Mouse (Mus musculus): Measurements from ENCODE around the gene Zfp553. TPM values are rescaled to one million over a fixed set of nuclear protein-coding genes. Genes with fewer than 3 reads are reported as not detected.
"Not testable (repeated sequence)": the region's sequence is repeated elsewhere in the genome, so short reads cannot be mapped to it uniquely, and the experiment has no call there.

Gene Zfp553
- polyA plus RNA-seq, 1 experiment from 2014 or later: 45.2 TPM

DNA sequence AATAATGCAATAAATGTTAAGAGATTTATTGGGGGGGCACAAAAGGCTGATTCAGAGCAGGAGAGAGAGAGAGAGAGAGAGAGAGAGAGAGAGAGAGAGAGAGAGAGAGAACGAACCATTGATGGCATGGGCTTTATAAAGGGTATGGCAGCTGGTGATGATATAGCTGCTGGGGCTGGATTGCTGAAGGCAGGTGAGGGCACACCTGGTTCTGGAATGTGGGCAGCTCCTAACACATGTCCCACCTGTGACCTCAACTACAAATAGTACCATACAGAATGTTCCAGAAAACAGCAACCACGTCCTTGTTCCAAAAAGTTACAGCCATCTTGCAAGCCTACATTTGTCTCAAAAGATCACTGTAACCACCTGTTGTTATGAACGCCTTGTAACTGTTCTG is 1.5 kb upstream of the Zfp553 start:
- 43% methylated on average over 3 of the region's 3 CpGs for WGBS
- H3K27ac ChIP-seq (ENCODE audit: low read length): peak overlapping the region; percentile 99; the same call in 1 of the 2 replicates
- peak overlapping the region; percentile 98 for H3K4me3 ChIP-seq (ENCODE audit: low read length)
- no peak for ATAC-seq (ENCODE audit: low FRiP score, low TSS enrichment)
- H3K27me3 ChIP-seq (ENCODE audit: insufficient read depth, low read length): no peaks in the 10 kb centered on the region
- peaks cover 24% of the 10 kb centered on the region for H3K36me3 ChIP-seq (ENCODE audit: insufficient read depth, low read length)
- H3K9ac ChIP-seq (replicated peaks; ENCODE audit: low read length): peak overlapping the region; percentile 97
- H3K4me1 ChIP-seq (ENCODE audit: insufficient read depth, low read length): peaks cover 31% of the 10 kb centered on the region
- H3K4me2 ChIP-seq (replicated peaks; ENCODE audit: low read depth, low read length): peak overlapping the region; percentile 77
- H3K9me3 ChIP-seq (ENCODE audit: low read length): no peaks in the 10 kb centered on the region

DNA sequence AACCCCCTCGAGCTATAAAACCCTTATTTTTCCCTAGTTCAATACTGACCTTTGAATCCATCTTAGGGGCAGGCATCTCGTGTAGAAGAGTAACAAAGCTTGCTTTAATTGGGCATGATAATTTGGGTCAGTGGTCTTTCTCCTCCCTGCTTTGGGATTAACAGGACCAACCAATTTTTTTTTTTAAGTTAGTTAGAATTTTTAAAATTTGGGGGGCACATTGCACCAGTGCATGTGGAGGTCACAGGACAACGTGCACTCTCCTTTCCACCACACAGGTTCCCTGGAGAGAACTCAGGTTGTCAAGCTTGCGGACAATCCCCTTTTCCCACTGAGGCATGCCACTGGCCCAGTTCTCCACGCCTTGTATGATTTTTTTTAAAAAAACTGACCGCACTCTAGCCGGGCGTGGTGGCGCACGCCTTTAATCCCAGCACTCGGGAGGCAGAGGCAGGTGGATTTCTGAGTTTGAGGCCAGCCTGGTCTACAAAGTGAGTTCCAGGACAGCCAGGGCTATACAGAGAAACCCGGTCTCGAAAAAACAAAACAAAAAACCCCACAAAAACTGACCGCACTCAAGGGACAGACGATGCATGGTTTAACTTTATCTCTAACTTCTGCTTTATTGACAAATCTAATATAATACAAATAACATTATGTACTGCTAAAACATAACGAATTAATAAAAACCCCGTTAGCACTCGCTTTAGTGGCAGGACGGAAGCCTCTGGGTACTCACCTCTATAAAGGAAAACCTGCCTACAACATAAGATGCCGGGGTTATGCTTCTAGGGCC is 837 bp upstream of the Zfp553 start:
- WGBS: 4% methylated on average over 20 of the region's 20 CpGs
- no peaks in the 10 kb centered on the region for H3K9me3 ChIP-seq (ENCODE audit: low read length)
- peaks cover 31% of the 10 kb centered on the region for H3K4me1 ChIP-seq (ENCODE audit: insufficient read depth, low read length)
- no peaks in the 10 kb centered on the region for H3K27me3 ChIP-seq (ENCODE audit: insufficient read depth, low read length)
- peak overlapping the region; percentile 98 for H3K4me3 ChIP-seq (ENCODE audit: low read length)
- no peak for ATAC-seq (ENCODE audit: low FRiP score, low TSS enrichment)
- peaks cover 30% of the 10 kb centered on the region for H3K36me3 ChIP-seq (ENCODE audit: insufficient read depth, low read length)
- H3K27ac ChIP-seq (ENCODE audit: low read length): peak overlapping the region; percentile 99
- peak overlapping the region; percentile 77 for H3K4me2 ChIP-seq (replicated peaks; ENCODE audit: low read depth, low read length)
- peak overlapping the region; percentile 97 for H3K9ac ChIP-seq (replicated peaks; ENCODE audit: low read length)

DNA sequence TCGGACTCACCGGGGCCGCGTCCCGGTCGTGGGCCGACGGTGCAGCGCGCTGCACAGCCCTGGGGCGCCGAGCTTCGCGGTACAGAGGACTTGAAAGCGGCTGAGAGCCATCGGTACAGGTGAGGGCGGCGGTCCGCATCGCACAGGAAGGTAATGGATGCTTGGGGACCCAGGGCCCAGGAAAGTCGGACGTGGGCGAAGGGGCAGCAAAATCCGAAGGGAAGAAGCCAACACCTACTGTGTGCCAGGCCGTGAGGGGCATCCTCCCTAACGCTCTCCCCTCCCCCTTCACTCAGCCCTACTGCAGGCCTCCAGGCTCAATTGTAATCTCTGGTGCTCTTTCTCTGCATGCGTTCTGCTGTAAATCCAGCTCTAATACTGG is 498 bp downstream of the Zfp553 start:
- Histone ChIP-seq H3K27ac (ENCODE audit: low read length) (peak overlapping the region; percentile 99), H3K27me3 (ENCODE audit: insufficient read depth, low read length) (no peaks in the 10 kb centered on the region), H3K9me3 (ENCODE audit: low read length) (no peaks in the 10 kb centered on the region), H3K9ac (replicated peaks; ENCODE audit: low read length) (peak overlapping the region; percentile 97), H3K4me1 (ENCODE audit: insufficient read depth, low read length) (peaks cover 31% of the 10 kb centered on the region), H3K36me3 (ENCODE audit: insufficient read depth, low read length) (peaks cover 43% of the 10 kb centered on the region), H3K4me2 (replicated peaks; ENCODE audit: low read depth, low read length) (peak overlapping the region; percentile 77), H3K4me3 (ENCODE audit: low read length) (peak overlapping the region; percentile 98)
- under 1% methylated on average over 27 of the region's 27 CpGs for WGBS
- peak; percentile 70 for ATAC-seq (ENCODE audit: low FRiP score, low TSS enrichment)

DNA sequence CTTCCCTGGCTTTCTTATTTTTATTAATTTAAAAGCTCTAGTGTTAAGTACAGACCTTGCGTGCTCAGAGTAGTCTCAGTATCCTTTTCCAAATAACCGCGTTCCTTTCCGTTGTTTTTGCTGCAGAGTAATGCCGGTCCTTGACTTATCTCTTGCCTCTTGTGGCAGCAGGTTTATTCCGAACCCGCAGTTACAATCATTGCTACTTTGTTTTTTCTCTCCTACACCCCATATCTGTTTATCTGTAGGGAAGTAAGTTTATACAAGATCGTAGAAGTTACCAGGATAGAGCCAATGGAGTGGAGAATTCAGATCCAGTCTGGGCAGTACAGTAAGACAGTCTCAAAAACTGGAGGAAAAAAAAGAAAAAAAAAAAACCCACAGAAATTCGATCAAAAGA is 904 bp downstream of the Zfp553 start:
- H3K36me3 ChIP-seq (ENCODE audit: insufficient read depth, low read length): peaks cover 47% of the 10 kb centered on the region

DNA sequence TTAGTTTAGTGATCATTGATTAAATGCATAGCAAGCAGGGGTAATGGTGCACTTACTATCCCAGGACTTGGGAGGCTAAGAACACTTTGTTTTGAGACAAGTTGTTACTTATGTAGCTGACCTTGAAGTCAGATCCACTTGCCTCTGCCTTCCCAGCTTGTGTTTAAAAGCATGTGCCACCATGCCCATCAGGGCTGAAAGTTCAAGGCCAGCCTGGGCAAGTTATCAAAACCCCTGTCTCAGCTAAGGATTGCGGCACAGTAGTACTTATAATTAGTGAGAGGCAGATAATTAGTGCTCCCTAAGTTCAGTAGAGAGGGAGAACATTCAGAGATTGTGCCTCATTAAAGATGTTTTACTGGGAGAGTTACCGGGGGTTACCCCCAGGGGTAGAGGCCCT is 1.9 kb downstream of the Zfp553 start:
- WGBS: 89% methylated on average over 2 of the region's 2 CpGs
- no peaks in the 10 kb centered on the region for H3K27me3 ChIP-seq (ENCODE audit: insufficient read depth, low read length)
- no peak overlapping the region for H3K27ac ChIP-seq (ENCODE audit: low read length)
- H3K4me1 ChIP-seq (ENCODE audit: insufficient read depth, low read length): peaks cover 31% of the 10 kb centered on the region
- ATAC-seq (ENCODE audit: low FRiP score, low TSS enrichment): no peak
- peaks cover 46% of the 10 kb centered on the region for H3K36me3 ChIP-seq (ENCODE audit: insufficient read depth, low read length)
- H3K4me2 ChIP-seq (replicated peaks; ENCODE audit: low read depth, low read length): peak overlapping the region; percentile 77; the same call in 1 of the 2 replicates
- no peak overlapping the region for H3K9ac ChIP-seq (replicated peaks; ENCODE audit: low read length)
- H3K4me3 ChIP-seq (ENCODE audit: low read length): no peak overlapping the region
- no peaks in the 10 kb centered on the region for H3K9me3 ChIP-seq (ENCODE audit: low read length)

More for the DNA sequence above, 904 bp downstream of the Zfp553 start:
- Histone ChIP-seq H3K9me3 (ENCODE audit: low read length) (no peaks in the 10 kb centered on the region), H3K27me3 (ENCODE audit: insufficient read depth, low read length) (no peaks in the 10 kb centered on the region), H3K4me1 (ENCODE audit: insufficient read depth, low read length) (peaks cover 31% of the 10 kb centered on the region), H3K27ac (ENCODE audit: low read length) (peak overlapping the region; percentile 99), H3K4me2 (replicated peaks; ENCODE audit: low read depth, low read length) (peak overlapping the region; percentile 77), H3K4me3 (ENCODE audit: low read length) (peak overlapping the region; percentile 98), H3K9ac (replicated peaks; ENCODE audit: low read length) (peak overlapping the region; percentile 97)
- WGBS: 2% methylated on average over 9 of the region's 9 CpGs
- no peak for ATAC-seq (ENCODE audit: low FRiP score, low TSS enrichment)

DNA sequence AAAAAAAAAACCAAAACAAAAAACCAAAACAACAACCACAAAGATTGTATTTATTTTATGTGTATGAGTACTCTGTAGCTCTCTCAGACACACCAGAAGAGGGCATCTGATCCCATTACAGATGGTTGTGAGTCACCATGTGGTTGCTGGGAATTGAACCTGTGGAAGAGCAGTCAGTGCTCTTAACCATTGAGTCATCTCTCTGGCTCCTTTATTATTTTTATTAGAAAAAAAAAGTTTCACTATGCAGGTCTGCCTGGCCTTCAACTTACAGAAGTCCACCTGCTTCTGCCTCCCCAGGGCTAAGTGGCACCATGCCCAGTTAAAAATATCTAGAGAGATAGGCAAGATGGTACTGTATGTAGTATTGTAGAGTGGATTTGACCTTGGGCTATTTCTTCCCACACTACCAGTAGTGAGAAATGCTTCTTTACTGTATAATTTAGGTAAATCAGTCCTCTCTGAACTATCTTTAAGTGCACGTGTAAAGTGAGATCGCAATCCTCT is 10.6 kb downstream of the Zfp553 start:
- no peak for ATAC-seq (ENCODE audit: low FRiP score, low TSS enrichment)
- Histone ChIP-seq H3K27me3 (ENCODE audit: insufficient read depth, low read length) (no peaks in the 10 kb centered on the region), H3K9ac (replicated peaks; ENCODE audit: low read length) (peak overlapping the region; percentile 96), H3K36me3 (ENCODE audit: insufficient read depth, low read length) (peaks cover 10% of the 10 kb centered on the region), H3K4me3 (ENCODE audit: low read length) (peak overlapping the region; percentile 80), H3K4me2 (replicated peaks; ENCODE audit: low read depth, low read length) (peak overlapping the region; percentile 72), H3K4me1 (ENCODE audit: insufficient read depth, low read length) (peaks cover 17% of the 10 kb centered on the region), H3K9me3 (ENCODE audit: low read length) (no peaks in the 10 kb centered on the region), H3K27ac (ENCODE audit: low read length) (peak overlapping the region; percentile 95)
- WGBS: 35% methylated on average over 2 of the region's 2 CpGs

DNA sequence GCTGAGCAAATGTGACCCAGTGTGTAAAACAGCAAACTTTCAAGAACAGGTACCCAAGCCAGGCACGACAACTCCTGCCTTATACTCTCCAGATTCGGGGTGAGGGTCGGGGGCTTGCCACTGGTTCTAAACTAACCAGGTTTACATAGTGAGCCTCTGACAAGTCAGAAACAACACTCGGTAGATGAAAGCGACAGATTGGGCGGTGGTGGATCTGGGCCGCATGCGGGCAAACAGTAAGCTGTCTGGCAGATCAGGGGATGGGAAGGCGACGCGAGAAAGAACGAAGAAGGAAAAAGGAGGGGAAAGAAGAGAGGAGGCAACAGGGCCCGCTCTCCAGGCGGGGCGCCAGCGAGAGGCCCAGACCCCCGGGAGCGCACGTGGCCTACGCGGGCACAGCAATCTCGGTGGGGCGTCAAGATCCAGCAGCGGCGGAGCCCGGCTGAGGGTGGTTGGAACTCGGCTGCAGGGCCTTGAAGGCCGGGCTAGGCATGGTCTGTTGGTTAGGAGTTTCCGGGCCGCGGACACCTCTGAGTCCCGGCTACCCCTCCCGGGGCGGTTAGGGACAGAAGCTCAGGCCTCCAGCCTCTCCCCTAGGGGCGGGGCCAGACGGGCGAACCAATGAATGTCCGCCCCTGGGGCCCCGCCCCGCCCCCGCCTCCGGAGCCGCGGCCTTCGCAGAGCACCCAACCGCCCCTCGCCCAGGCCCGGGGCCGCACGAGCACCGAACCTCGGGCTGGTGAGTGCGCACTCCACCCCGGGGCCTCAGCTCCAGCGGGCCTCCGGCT is 11.2 kb downstream of the Zfp553 start, which contains the start of gene Zfp771:
TSS of gene Zfp771 (plus strand) at position 405 of the 788 bp plus-strand sequence.
- Histone ChIP-seq H3K4me1 (ENCODE audit: insufficient read depth, low read length) (peaks cover 17% of the 10 kb centered on the region), H3K9me3 (ENCODE audit: low read length) (no peaks in the 10 kb centered on the region), H3K4me2 (replicated peaks; ENCODE audit: low read depth, low read length) (peak within 1 kb of the TSS; percentile 72), H3K27me3 (ENCODE audit: insufficient read depth, low read length) (no peaks in the 10 kb centered on the region), H3K9ac (replicated peaks; ENCODE audit: low read length) (peak within 1 kb of the TSS; percentile 96), H3K4me3 (ENCODE audit: low read length) (peak within 1 kb of the TSS; percentile 80), H3K36me3 (ENCODE audit: insufficient read depth, low read length) (peaks cover 3% of the 10 kb centered on the region), H3K27ac (ENCODE audit: low read length) (peak within 1 kb of the TSS; percentile 95)
- peak; percentile 99 for ATAC-seq (ENCODE audit: low FRiP score, low TSS enrichment)
- 1% methylated on average over 50 of the region's 56 CpGs for WGBS

DNA sequence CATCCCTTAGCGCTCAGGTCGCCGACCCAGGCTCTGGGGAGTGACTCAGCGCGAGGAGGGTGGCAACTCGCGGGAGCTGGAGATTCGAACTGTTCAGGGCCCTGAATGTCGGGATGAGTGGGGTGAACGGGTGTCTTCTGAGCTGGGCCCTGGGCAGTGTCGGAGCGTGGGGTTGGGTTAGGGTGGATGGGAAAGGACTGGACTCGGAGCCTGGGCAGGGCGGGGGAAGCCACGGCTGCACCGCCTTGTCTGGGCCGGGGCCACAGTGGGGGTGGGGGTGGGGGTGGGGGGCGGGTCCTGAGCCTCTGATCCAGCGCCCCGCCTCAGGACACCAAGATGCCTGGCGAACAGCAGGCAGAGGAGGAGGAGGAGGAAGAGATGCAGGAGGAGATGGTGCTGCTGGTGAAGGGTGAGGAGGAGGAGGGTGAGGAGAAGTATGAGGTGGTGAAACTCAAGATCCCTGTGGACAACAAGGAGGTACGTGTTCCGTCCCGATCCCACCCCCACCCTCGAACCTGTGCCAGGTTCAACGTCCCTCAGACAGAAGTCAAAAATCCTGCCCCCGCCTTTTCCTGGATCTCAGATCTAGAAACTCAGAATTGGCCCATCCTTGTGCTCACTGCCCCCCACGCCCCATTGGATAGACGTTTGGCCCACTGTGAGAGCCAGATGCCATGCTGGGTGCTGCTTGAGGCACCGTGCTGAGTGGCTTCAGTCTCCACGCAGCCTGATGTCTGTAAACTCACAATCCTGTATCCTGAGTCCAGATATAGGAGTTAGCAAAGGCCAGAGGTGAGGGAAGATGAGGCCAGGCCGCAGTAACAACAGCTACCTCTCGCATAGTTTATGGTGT is 12.0 kb downstream of the Zfp553 start:
- peak overlapping the region; percentile 96 for H3K9ac ChIP-seq (replicated peaks; ENCODE audit: low read length)
- peaks cover 17% of the 10 kb centered on the region for H3K4me1 ChIP-seq (ENCODE audit: insufficient read depth, low read length)
- peaks cover 10% of the 10 kb centered on the region; the same call in 1 of the 2 replicates for H3K36me3 ChIP-seq (ENCODE audit: insufficient read depth, low read length)
- H3K4me3 ChIP-seq (ENCODE audit: low read length): peak overlapping the region; percentile 80
- peak; percentile 88 for ATAC-seq (ENCODE audit: low FRiP score, low TSS enrichment)
- peak overlapping the region; percentile 72 for H3K4me2 ChIP-seq (replicated peaks; ENCODE audit: low read depth, low read length)
- H3K27ac ChIP-seq (ENCODE audit: low read length): peak overlapping the region; percentile 95
- no peaks in the 10 kb centered on the region for H3K9me3 ChIP-seq (ENCODE audit: low read length)
- no peaks in the 10 kb centered on the region for H3K27me3 ChIP-seq (ENCODE audit: insufficient read depth, low read length)
- 7% methylated on average over 32 of the region's 33 CpGs for WGBS

DNA sequence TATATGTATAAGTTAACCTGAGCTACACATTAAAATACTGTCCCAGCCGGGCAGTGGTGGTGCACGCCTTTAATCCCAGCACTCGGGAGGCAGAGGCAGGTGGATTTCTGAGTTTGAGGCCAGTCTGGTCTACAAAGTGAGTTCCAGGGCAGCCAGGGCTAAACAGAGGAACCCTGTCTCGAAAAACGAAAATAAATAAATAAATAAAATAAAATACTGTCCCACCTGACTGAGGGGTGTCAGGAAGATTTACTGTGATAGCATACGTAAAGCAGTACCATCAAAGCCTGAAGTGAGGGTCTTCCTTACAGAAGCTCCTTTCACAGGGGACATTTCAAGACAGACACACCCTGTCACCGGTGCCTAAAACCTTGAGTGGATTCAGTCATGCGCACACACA is 17.6 kb downstream of the Zfp553 start:
- ATAC-seq (ENCODE audit: low FRiP score, low TSS enrichment): not testable (repeated sequence)

More for the DNA sequence above, 17.6 kb downstream of the Zfp553 start:
- not testable (repeated sequence) for H3K9ac ChIP-seq (replicated peaks; ENCODE audit: low read length); H3K27me3 ChIP-seq (ENCODE audit: insufficient read depth, low read length); H3K4me2 ChIP-seq (replicated peaks; ENCODE audit: low read depth, low read length); H3K27ac ChIP-seq (ENCODE audit: low read length); H3K9me3 ChIP-seq (ENCODE audit: low read length); H3K4me3 ChIP-seq (ENCODE audit: low read length)
- Histone ChIP-seq H3K4me1 (ENCODE audit: insufficient read depth, low read length) (peaks cover 11% of the 10 kb centered on the region), H3K36me3 (ENCODE audit: insufficient read depth, low read length) (peaks cover 25% of the 10 kb centered on the region)
- WGBS: 87% methylated on average over 8 of the region's 8 CpGs

All from kidney, embryonic 16.5 days (tissue).